Mouse (Mus musculus) liver, embryonic 14.5 days (tissue): ENCODE measurements at regions not wholly inside any gene's neighbourhood (a gene's known extent, or its start where the extent isn't known, plus 50 kb on each side); places are given as distances from the start of the nearest gene placed in this dataset.

Experiments used
- ATAC-seq: fragments of 200-750 bp; cut with Nextera tagmentation; 2 replicates; pipeline ENCODE4 v1.8.0; 2017; ENCODE audit warnings: moderate number of reproducible peaks, mild to moderate bottlenecking, moderate library complexity; ENCODE audit not compliant: insufficient read depth
- DNase-seq, 3 experiments: peaks; one replicate each; pipeline ENCODE4 v3.0.0-alpha.2; 2012 to 2013; ENCODE audit warnings: low read depth in 3 of 3, low spot score in 3 of 3
- H3K27ac ChIP-seq: fragments of 300-500 bp; sonication (generic); 2 replicates; pipeline ENCODE4 v1.5.1; 2014; ENCODE audit warnings: moderate library complexity, mild to moderate bottlenecking, control low read depth, inconsistent platforms
- H3K27me3 ChIP-seq: fragments of 300-500 bp; sonication (generic); 2 replicates; pipeline ENCODE4 v1.6.1; 2014; ENCODE audit warnings: mild to moderate bottlenecking, low read length, moderate library complexity; ENCODE audit not compliant: control insufficient read depth, insufficient read depth
- H3K36me3 ChIP-seq: fragments of 300-500 bp; sonication (generic); replicated peaks from 2 replicates; pipeline ENCODE4 v1.6.1; 2014; ENCODE audit warnings: low read depth; ENCODE audit not compliant: control insufficient read depth, insufficient read depth
- H3K4me1 ChIP-seq, 2 experiments: fragments of 200-500 bp in 1 of 2; fragments of 300-500 bp in 1 of 2; sonication (generic) in 1 of 2; replicated peaks; 2 replicates each; pipeline ENCODE4 v1.6.1; 2012 to 2014; ENCODE audit warnings: antibody characterized with exemption in 1 of 2, inconsistent platforms in 1 of 2, low read length in 1 of 2; ENCODE audit not compliant: control insufficient read depth in 2 of 2, insufficient read depth in 2 of 2
- H3K4me2 ChIP-seq: fragments of 300-500 bp; sonication (generic); 2 replicates; pipeline ENCODE4 v1.6.1; 2014; ENCODE audit warnings: low read depth, mild to moderate bottlenecking, control low read depth, moderate library complexity
- H3K4me3 ChIP-seq, 2 experiments: fragments of 200-500 bp in 1 of 2; fragments of 300-500 bp in 1 of 2; sonication (generic) in 1 of 2; 2 replicates each; pipeline ENCODE4 v1.5.1; 2012 to 2014; ENCODE audit warnings: low read depth in 2 of 2, low read length in 2 of 2, mild to moderate bottlenecking in 2 of 2, control low read depth in 1 of 2, inconsistent platforms in 1 of 2, moderate library complexity in 1 of 2; ENCODE audit not compliant: insufficient read depth in 1 of 2
- H3K9ac ChIP-seq: fragments of 300-500 bp; sonication (generic); replicated peaks from 2 replicates; pipeline ENCODE4 v1.6.1; 2014; ENCODE audit warnings: mild to moderate bottlenecking, control low read depth, moderate library complexity
- H3K9me3 ChIP-seq: fragments of 300-500 bp; sonication (generic); 2 replicates; pipeline ENCODE4 v1.6.1; 2016; ENCODE audit warnings: low read length, mixed read lengths; ENCODE audit not compliant: control insufficient read depth
- CTCF ChIP-seq: IDR thresholded peaks from 2 replicates; pipeline ENCODE4 v1.5.1; 2016; ENCODE audit warnings: antibody characterized with exemption, low read depth, control low read depth
- EP300 ChIP-seq: IDR thresholded peaks from 2 replicates; pipeline ENCODE4 v1.6.1; 2016; ENCODE audit warnings: antibody characterized with exemption, low read depth
- WGBS: fragments of 180-500 bp; shearing (Covaris S2); extraction: QIAGEN DNeasy Blood & Tissue Kit; methylation state at CpG from one replicate; pipeline ENCODE4 v1.1.7; 2014; ENCODE audit not compliant: insufficient replicate concordance; 5-methylcytosine and 5-hydroxymethylcytosine counted together

- DNase-seq = no peak
- ATAC-seq = no peak
- Histone ChIP-seq H3K9ac (no peak overlapping the region), H3K4me1 (no peaks in the 10 kb centered on the region), H3K9me3 (no peaks in the 10 kb centered on the region), H3K4me2 (no peak overlapping the region), H3K36me3 (no peaks in the 10 kb centered on the region), H3K4me3 (no peak overlapping the region), H3K27ac (no peak overlapping the region), H3K27me3 (no peaks in the 10 kb centered on the region)
- TF ChIP-seq CTCF (no peak), EP300 (no peak)
- 50% methylated on average over 10 of the region's 10 CpGs for WGBS
Observed at GRCm38 (mm10) chr5:52051383-52052071, 138.8 kb downstream of the Dhx15 start.

- no peaks in the 10 kb centered on the region for H3K36me3 ChIP-seq
- H3K9me3 ChIP-seq = no peaks in the 10 kb centered on the region
- WGBS = 54% methylated on average over 1 of the region's 1 CpGs
- no peak overlapping the region for H3K4me3 ChIP-seq
- no peaks in the 10 kb centered on the region for H3K4me1 ChIP-seq
- H3K27me3 ChIP-seq = no peaks in the 10 kb centered on the region
- DNase-seq (no peak), ATAC-seq (no peak)
- TF ChIP-seq EP300 = no peak
- TF ChIP-seq CTCF = no peak
- H3K27ac ChIP-seq = no peak overlapping the region
- no peak overlapping the region for H3K9ac ChIP-seq
- no peak overlapping the region for H3K4me2 ChIP-seq
Observed at GRCm38 (mm10) chr5:52048790-52049189, 141.5 kb downstream of the Dhx15 start.

- 24% methylated on average over 3 of the region's 3 CpGs for WGBS
- H3K36me3 ChIP-seq = no peaks in the 10 kb centered on the region
Observed at GRCm38 (mm10) chr5:52046704-52047103, 143.6 kb downstream of the Dhx15 start.

GRCm38 (mm10) chr5:52044101-52044500 lies 146.2 kb downstream of the Dhx15 start:
- DNase-seq (no peak), ATAC-seq (no peak)
- 50% methylated on average over 3 of the region's 3 CpGs for WGBS
- Histone ChIP-seq H3K9ac (no peak overlapping the region), H3K36me3 (no peaks in the 10 kb centered on the region), H3K27ac (no peak overlapping the region), H3K4me3 (no peak overlapping the region), H3K27me3 (no peaks in the 10 kb centered on the region), H3K4me1 (no peaks in the 10 kb centered on the region; a peak in 1 of 4 replicates), H3K9me3 (no peaks in the 10 kb centered on the region), H3K4me2 (no peak overlapping the region)
- TF ChIP-seq EP300 = no peak
- TF ChIP-seq CTCF = no peak

More at GRCm38 (mm10) chr5:52046704-52047103, 143.6 kb downstream of the Dhx15 start:
- Histone ChIP-seq H3K27me3 (no peaks in the 10 kb centered on the region), H3K4me3 (no peak overlapping the region), H3K9ac (no peak overlapping the region), H3K4me1 (no peaks in the 10 kb centered on the region), H3K4me2 (no peak overlapping the region), H3K27ac (no peak overlapping the region), H3K9me3 (no peaks in the 10 kb centered on the region)
- TF ChIP-seq EP300 (no peak), CTCF (no peak)
- no peak for DNase-seq
- ATAC-seq = no peak

GRCm38 (mm10) chr5:52041447-52041846 lies 148.9 kb downstream of the Dhx15 start:
- no peaks in the 10 kb centered on the region for H3K36me3 ChIP-seq
- no peak overlapping the region for H3K4me2 ChIP-seq
- no peaks in the 10 kb centered on the region; a peak in 1 of 4 replicates for H3K4me1 ChIP-seq
- ATAC-seq = no peak
- no peak overlapping the region for H3K27ac ChIP-seq
- no peaks in the 10 kb centered on the region for H3K9me3 ChIP-seq
- no peak for DNase-seq
- WGBS = 35% methylated on average over 3 of the region's 3 CpGs
- no peak overlapping the region for H3K9ac ChIP-seq
- no peaks in the 10 kb centered on the region for H3K27me3 ChIP-seq
- no peak overlapping the region for H3K4me3 ChIP-seq
- no peak for TF ChIP-seq EP300
- no peak for TF ChIP-seq CTCF
